Mouse (Mus musculus): ENCODE data around the gene Tmprss6.

- TF ChIP-seq GATA1 (IDR thresholded peaks at IDR 0.05; ENCODE audit: low read length) (no peak), TAL1 (IDR thresholded peaks at IDR 0.05; ENCODE audit: low read length) (no peak)
Measured at GRCm38 (mm10) chr15:78514393-78515146, 46.1 kb upstream of the Tmprss6 start.
